Mouse (Mus musculus): ENCODE measurements around the gene Alox8.

- no peak for TF ChIP-seq CTCF (IDR thresholded peaks at IDR 0.05; ENCODE audit: insufficient read depth, low read length)
- TF ChIP-seq POLR2A (IDR thresholded peaks at IDR 0.05; ENCODE audit: borderline replicate concordance, extremely low read depth, low read depth, low read length), result no peak
Observed at GRCm38 (mm10) chr11:69217411-69217810, 19.8 kb upstream of the Alox8 start.

All from lung, adult 2 months (tissue).